Mouse (Mus musculus): ENCODE results near the gene Magoh. TPM values are rescaled to one million over a fixed set of nuclear protein-coding genes. Genes with fewer than 3 reads are reported as not detected.

The Magoh gene
- polyA plus RNA-seq, 1 experiment from 2014 or later, result 224 TPM

GRCm38 (mm10) chr4:107899211-107899927, 19.8 kb downstream of the Magoh start:
- Histone ChIP-seq H3K4me3 (ENCODE audit: low read depth, low read length) (no peak overlapping the region), H3K4me2 (peak overlapping the region; percentile 24; the same call in 1 of the 2 replicates), H3K9ac (ENCODE audit: low read depth, low read length) (no peak overlapping the region), H3K4me1 (replicated peaks; ENCODE audit: control insufficient read depth, insufficient read depth, low read length) (peaks cover 11% of the 10 kb centered on the region), H3K27me3 (replicated peaks; ENCODE audit: control insufficient read depth, insufficient read depth, low read length) (no peaks in the 10 kb centered on the region), H3K36me3 (ENCODE audit: control insufficient read depth, insufficient read depth, low read length) (peaks cover 13% of the 10 kb centered on the region), H3K9me3 (ENCODE audit: control insufficient read depth, low read length) (no peaks in the 10 kb centered on the region), H3K27ac (ENCODE audit: low read depth, low read length) (peak overlapping the region; percentile 76)
- peak; percentile 52; the same call in 1 of the 2 replicates for ATAC-seq (replicated peaks; ENCODE audit: low FRiP score)
- 71% methylated on average over 5 of the region's 5 CpGs for WGBS
- no peak for DNase-seq (ENCODE audit: low spot score)

GRCm38 (mm10) chr4:107900206-107900605, 20.7 kb downstream of the Magoh start:
- H3K4me1 ChIP-seq (replicated peaks; ENCODE audit: control insufficient read depth, insufficient read depth, low read length), result peaks cover 12% of the 10 kb centered on the region
- DNase-seq (ENCODE audit: low spot score) (no peak), ATAC-seq (replicated peaks; ENCODE audit: low FRiP score) (no peak)
- no peak overlapping the region for H3K9ac ChIP-seq (ENCODE audit: low read depth, low read length)
- H3K4me3 ChIP-seq (ENCODE audit: low read depth, low read length), result no peak overlapping the region
- no peaks in the 10 kb centered on the region for H3K27me3 ChIP-seq (replicated peaks; ENCODE audit: control insufficient read depth, insufficient read depth, low read length)
- H3K27ac ChIP-seq (ENCODE audit: low read depth, low read length), result peak overlapping the region; percentile 76
- no peaks in the 10 kb centered on the region for H3K9me3 ChIP-seq (ENCODE audit: control insufficient read depth, low read length)
- H3K4me2 ChIP-seq, result peak overlapping the region; percentile 24; the same call in 1 of the 2 replicates
- WGBS, result 84% methylated on average over 3 of the region's 3 CpGs
- H3K36me3 ChIP-seq (ENCODE audit: control insufficient read depth, insufficient read depth, low read length), result peaks cover 13% of the 10 kb centered on the region

GRCm38 (mm10) chr4:107904252-107904651, 24.7 kb downstream of the Magoh start:
- Histone ChIP-seq H3K9me3 (ENCODE audit: control insufficient read depth, low read length) (no peaks in the 10 kb centered on the region), H3K4me2 (peak overlapping the region; percentile 9; the same call in 1 of the 2 replicates), H3K4me1 (replicated peaks; ENCODE audit: control insufficient read depth, insufficient read depth, low read length) (peaks cover 12% of the 10 kb centered on the region), H3K4me3 (ENCODE audit: low read depth, low read length) (no peak overlapping the region), H3K27me3 (replicated peaks; ENCODE audit: control insufficient read depth, insufficient read depth, low read length) (no peaks in the 10 kb centered on the region), H3K27ac (ENCODE audit: low read depth, low read length) (no peak overlapping the region), H3K9ac (ENCODE audit: low read depth, low read length) (no peak overlapping the region), H3K36me3 (ENCODE audit: control insufficient read depth, insufficient read depth, low read length) (peaks cover 16% of the 10 kb centered on the region; the same call in 1 of the 2 replicates)
- ATAC-seq (replicated peaks; ENCODE audit: low FRiP score) (peak; percentile 77), DNase-seq (ENCODE audit: low spot score) (peak; percentile 36)
- 46% methylated on average over 10 of the region's 10 CpGs for WGBS

- Histone ChIP-seq H3K4me2 (no peak overlapping the region), H3K4me3 (ENCODE audit: low read depth, low read length) (no peak overlapping the region), H3K9me3 (ENCODE audit: control insufficient read depth, low read length) (no peaks in the 10 kb centered on the region), H3K27me3 (replicated peaks; ENCODE audit: control insufficient read depth, insufficient read depth, low read length) (no peaks in the 10 kb centered on the region), H3K36me3 (ENCODE audit: control insufficient read depth, insufficient read depth, low read length) (peaks cover 18% of the 10 kb centered on the region; the same call in 1 of the 2 replicates), H3K4me1 (replicated peaks; ENCODE audit: control insufficient read depth, insufficient read depth, low read length) (peaks cover 7% of the 10 kb centered on the region), H3K27ac (ENCODE audit: low read depth, low read length) (no peak overlapping the region), H3K9ac (ENCODE audit: low read depth, low read length) (no peak overlapping the region)
- no peak for ATAC-seq (replicated peaks; ENCODE audit: low FRiP score)
- WGBS, result 74% methylated on average over 9 of the region's 9 CpGs
- DNase-seq (ENCODE audit: low spot score), result no peak
These were observed 27.0 kb downstream of the Magoh start for GRCm38 (mm10) chr4:107906561-107906960.

- no peak for ATAC-seq (replicated peaks; ENCODE audit: low FRiP score)
- 92% methylated on average over 4 of the region's 4 CpGs for WGBS
- H3K36me3 ChIP-seq (ENCODE audit: control insufficient read depth, insufficient read depth, low read length), result peaks cover 24% of the 10 kb centered on the region; the same call in 1 of the 2 replicates
These were observed 30.5 kb downstream of the Magoh start for GRCm38 (mm10) chr4:107910020-107910419.

GRCm38 (mm10) chr4:107920336-107920735, 40.8 kb downstream of the Magoh start:
- no peaks in the 10 kb centered on the region for H3K27me3 ChIP-seq (replicated peaks; ENCODE audit: control insufficient read depth, insufficient read depth, low read length)
- H3K4me1 ChIP-seq (replicated peaks; ENCODE audit: control insufficient read depth, insufficient read depth, low read length), result peaks cover 25% of the 10 kb centered on the region
- H3K36me3 ChIP-seq (ENCODE audit: control insufficient read depth, insufficient read depth, low read length), result no peaks in the 10 kb centered on the region
- 86% methylated on average over 2 of the region's 2 CpGs for WGBS
- ATAC-seq (replicated peaks; ENCODE audit: low FRiP score) (no peak), DNase-seq (ENCODE audit: low spot score) (no peak)
- H3K9me3 ChIP-seq (ENCODE audit: control insufficient read depth, low read length), result no peaks in the 10 kb centered on the region
- H3K27ac ChIP-seq (ENCODE audit: low read depth, low read length), result no peak overlapping the region
- no peak overlapping the region for H3K4me3 ChIP-seq (ENCODE audit: low read depth, low read length)
- no peak overlapping the region for H3K9ac ChIP-seq (ENCODE audit: low read depth, low read length)
- H3K4me2 ChIP-seq, result no peak overlapping the region; the same call in 1 of the 2 replicates

More at GRCm38 (mm10) chr4:107910020-107910419, 30.5 kb downstream of the Magoh start:
- no peak overlapping the region for H3K27ac ChIP-seq (ENCODE audit: low read depth, low read length)
- no peaks in the 10 kb centered on the region for H3K27me3 ChIP-seq (replicated peaks; ENCODE audit: control insufficient read depth, insufficient read depth, low read length)
- no peak overlapping the region for H3K9ac ChIP-seq (ENCODE audit: low read depth, low read length)
- no peak for DNase-seq (ENCODE audit: low spot score)
- H3K4me3 ChIP-seq (ENCODE audit: low read depth, low read length), result no peak overlapping the region
- no peaks in the 10 kb centered on the region for H3K9me3 ChIP-seq (ENCODE audit: control insufficient read depth, low read length)
- no peak overlapping the region for H3K4me2 ChIP-seq
- no peaks in the 10 kb centered on the region for H3K4me1 ChIP-seq (replicated peaks; ENCODE audit: control insufficient read depth, insufficient read depth, low read length)

GRCm38 (mm10) chr4:107921152-107921695, 41.7 kb downstream of the Magoh start:
- no peak for DNase-seq (ENCODE audit: low spot score)
- Histone ChIP-seq H3K27me3 (replicated peaks; ENCODE audit: control insufficient read depth, insufficient read depth, low read length) (no peaks in the 10 kb centered on the region), H3K4me2 (peak overlapping the region; percentile 73), H3K9ac (ENCODE audit: low read depth, low read length) (no peak overlapping the region), H3K4me1 (replicated peaks; ENCODE audit: control insufficient read depth, insufficient read depth, low read length) (peaks cover 25% of the 10 kb centered on the region), H3K27ac (ENCODE audit: low read depth, low read length) (no peak overlapping the region), H3K4me3 (ENCODE audit: low read depth, low read length) (no peak overlapping the region), H3K9me3 (ENCODE audit: control insufficient read depth, low read length) (no peaks in the 10 kb centered on the region), H3K36me3 (ENCODE audit: control insufficient read depth, insufficient read depth, low read length) (no peaks in the 10 kb centered on the region)
- ATAC-seq (replicated peaks; ENCODE audit: low FRiP score), result no peak
- 73% methylated on average over 8 of the region's 8 CpGs for WGBS

GRCm38 (mm10) chr4:107921952-107922351, 42.4 kb downstream of the Magoh start:
- peak overlapping the region; percentile 35; the same call in 1 of the 2 replicates for H3K9ac ChIP-seq (ENCODE audit: low read depth, low read length)
- H3K9me3 ChIP-seq (ENCODE audit: control insufficient read depth, low read length), result no peaks in the 10 kb centered on the region
- peak overlapping the region; percentile 73 for H3K4me2 ChIP-seq
- H3K36me3 ChIP-seq (ENCODE audit: control insufficient read depth, insufficient read depth, low read length), result no peaks in the 10 kb centered on the region
- WGBS, result 40% methylated on average over 4 of the region's 4 CpGs
- peaks cover 25% of the 10 kb centered on the region for H3K4me1 ChIP-seq (replicated peaks; ENCODE audit: control insufficient read depth, insufficient read depth, low read length)
- DNase-seq (ENCODE audit: low spot score), result no peak
- peak; percentile 54 for ATAC-seq (replicated peaks; ENCODE audit: low FRiP score)
- H3K4me3 ChIP-seq (ENCODE audit: low read depth, low read length), result peak overlapping the region; percentile 77
- H3K27ac ChIP-seq (ENCODE audit: low read depth, low read length), result peak overlapping the region; percentile 21; the same call in 1 of the 2 replicates
- no peaks in the 10 kb centered on the region for H3K27me3 ChIP-seq (replicated peaks; ENCODE audit: control insufficient read depth, insufficient read depth, low read length)
